Mouse (Mus musculus): ENCODE results near the gene Fbxl2.

DNA sequence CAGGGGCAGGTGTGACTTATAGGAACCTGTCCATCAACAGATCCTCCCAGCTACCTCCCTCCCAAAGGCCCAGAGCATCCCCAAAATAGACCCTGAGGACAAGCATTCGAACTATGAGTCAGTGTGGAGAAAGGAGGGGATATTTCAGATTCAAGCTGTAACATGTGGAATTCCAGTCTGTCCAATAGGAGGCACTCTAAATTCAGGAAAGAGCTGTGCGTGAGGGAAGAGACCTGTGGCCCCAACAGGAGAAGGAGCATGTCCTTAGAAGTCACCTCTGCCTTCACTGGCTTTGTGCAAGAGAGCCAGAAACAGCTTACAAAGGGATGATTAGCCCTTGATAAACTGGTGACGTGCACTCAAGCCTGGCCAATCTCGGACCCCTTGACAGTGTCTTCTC lies 5.0 kb downstream of the Fbxl2 start:
- TF ChIP-seq CTCF (IDR thresholded peaks at IDR 0.05; ENCODE audit: control insufficient read depth, insufficient read depth, insufficient replicate concordance, low read depth, low read length) = no peak
- no peak for TF ChIP-seq POLR2A (IDR thresholded peaks at IDR 0.05; ENCODE audit: control insufficient read depth, low read depth, low read length)
